Mouse (Mus musculus): ENCODE data around the gene Gm12185.

GRCm38 (mm10) chr11:48869380-48870110 is 122.5 kb downstream of the Gm12185 start:
- TF ChIP-seq POLR2A (IDR thresholded peaks at IDR 0.05; ENCODE audit: extremely low read depth, insufficient read depth, low read length) (no peak), CTCF (IDR thresholded peaks at IDR 0.05; ENCODE audit: low read depth, low read length) (no peak)
